Mouse (Mus musculus): ENCODE data around the gene Rpl35a. TPM values are rescaled to one million over a fixed set of nuclear protein-coding genes. Genes with fewer than 3 reads are reported as not detected.

The Rpl35a gene
- total RNA-seq, 1 experiment from 2014 or later = 2,000 TPM

Other genes starting within 250 kb of the Rpl35a start
- not detected in 2 replicates for gene Smbd1, start 246.0 kb upstream of the Rpl35a start, total RNA-seq (2017)
- gene Fyttd1, start 179.0 kb upstream of the Rpl35a start, total RNA-seq (2017) = 42.8 and 63.5 TPM in 2 replicates
- gene Rubcn, start 178.7 kb upstream of the Rpl35a start, total RNA-seq (2017) = 11.0 and 12.7 TPM in 2 replicates
- 14.2 and 20.0 TPM in 2 replicates for gene Lrch3, start 142.4 kb upstream of the Rpl35a start, total RNA-seq (2017)
- 0.55 and 4.6 TPM in 2 replicates for gene Iqcg, start 235 bp upstream of the Rpl35a start, total RNA-seq (2017)
- gene Lmln, start 6.1 kb downstream of the Rpl35a start, total RNA-seq (2017) = 2.1 and 19.5 TPM in 2 replicates
- gene Osbpl11, start 128.6 kb downstream of the Rpl35a start, total RNA-seq (2017) = 11.6 and 17.8 TPM in 2 replicates
- 63.6 and 76.9 TPM in 2 replicates for gene Snx4, start 195.0 kb downstream of the Rpl35a start, total RNA-seq (2017)